Mouse (Mus musculus): ENCODE data around the gene Capn8. TPM values are rescaled to one million over a fixed set of nuclear protein-coding genes. Genes with fewer than 3 reads are reported as not detected.

The Capn8 gene
- polyA plus RNA-seq, 1 experiment from 2014 or later: 0.08 TPM

DNA sequence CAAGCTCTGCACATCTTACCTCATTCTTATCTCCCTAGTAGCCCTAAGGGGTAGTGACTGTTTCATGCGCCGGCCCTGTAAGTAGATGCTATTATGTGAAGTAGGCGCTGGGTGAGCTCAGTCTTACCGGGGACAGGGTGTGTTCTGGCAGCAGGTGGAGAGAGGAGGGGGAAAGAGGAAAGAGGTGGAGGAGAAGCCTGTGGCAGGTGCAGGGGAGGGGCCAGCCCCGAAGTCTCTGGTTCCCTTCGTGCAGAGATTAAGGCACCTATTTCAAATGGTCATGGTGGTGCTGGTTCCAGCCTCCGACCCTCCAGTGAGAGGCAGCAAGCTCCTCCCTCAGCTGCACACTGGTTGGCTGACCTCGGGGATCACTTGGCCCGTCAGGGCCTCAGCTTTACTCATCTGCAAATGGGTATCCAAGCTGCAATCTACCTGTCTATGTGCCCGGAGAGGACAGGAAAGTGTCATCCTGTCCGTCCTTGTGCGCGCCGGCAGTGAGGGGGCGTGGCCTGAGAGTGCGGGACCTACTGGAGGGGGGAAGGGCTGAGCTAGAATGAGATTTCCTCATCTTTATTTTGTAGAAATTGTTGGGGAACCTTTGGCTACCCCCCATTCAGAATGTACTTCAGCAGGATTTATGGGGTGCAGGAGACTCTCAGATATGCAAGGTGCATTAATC lies 20.5 kb downstream of the Capn8 start:
- ATAC-seq (ENCODE audit: insufficient number of reproducible peaks, insufficient read depth, low FRiP score, low TSS enrichment): peak; percentile 75
- no peaks in the 10 kb centered on the region for H3K36me3 ChIP-seq
- H3K4me3 ChIP-seq: 0 out of 2 replicates have a peak overlapping the region, but pooled peaks have one; percentile 4
- H3K9me3 ChIP-seq: no peaks in the 10 kb centered on the region
- 16% methylated on average over 16 of the region's 16 CpGs for WGBS
- H3K27ac ChIP-seq: no peak overlapping the region
- no peaks in the 10 kb centered on the region for H3K4me1 ChIP-seq
- H3K4me2 ChIP-seq (replicated peaks): peak overlapping the region; percentile 34
- no peak overlapping the region for H3K9ac ChIP-seq
- no peaks in the 10 kb centered on the region for H3K27me3 ChIP-seq

DNA sequence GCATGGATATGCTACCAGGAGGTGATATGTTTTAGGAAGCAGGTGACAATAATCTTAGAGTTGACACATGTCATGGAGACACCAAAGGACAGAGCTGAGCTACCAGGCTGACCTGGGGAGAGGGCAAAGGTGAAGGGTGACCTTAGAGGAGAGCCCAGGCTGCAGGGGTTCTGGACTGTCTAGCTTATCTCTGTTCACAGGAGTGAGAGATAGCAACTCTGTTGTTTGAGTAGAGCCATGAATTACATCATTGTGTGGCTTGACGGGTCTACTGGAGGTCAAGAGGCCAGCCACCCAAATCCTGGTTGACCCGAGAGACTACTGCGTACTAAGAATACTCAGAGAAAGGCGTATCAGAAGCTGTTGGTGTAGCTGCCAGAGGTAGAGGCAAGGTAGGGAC lies 22.9 kb downstream of the Capn8 start:
- ATAC-seq (ENCODE audit: insufficient number of reproducible peaks, insufficient read depth, low FRiP score, low TSS enrichment): no peak
- Histone ChIP-seq H3K36me3 (no peaks in the 10 kb centered on the region), H3K9me3 (no peaks in the 10 kb centered on the region), H3K4me1 (peaks cover 5% of the 10 kb centered on the region; the same call in 1 of the 2 replicates), H3K9ac (no peak overlapping the region), H3K4me2 (replicated peaks) (no peak overlapping the region), H3K27ac (no peak overlapping the region), H3K4me3 (no peak overlapping the region), H3K27me3 (no peaks in the 10 kb centered on the region)
- WGBS: 38% methylated on average over 4 of the region's 4 CpGs

DNA sequence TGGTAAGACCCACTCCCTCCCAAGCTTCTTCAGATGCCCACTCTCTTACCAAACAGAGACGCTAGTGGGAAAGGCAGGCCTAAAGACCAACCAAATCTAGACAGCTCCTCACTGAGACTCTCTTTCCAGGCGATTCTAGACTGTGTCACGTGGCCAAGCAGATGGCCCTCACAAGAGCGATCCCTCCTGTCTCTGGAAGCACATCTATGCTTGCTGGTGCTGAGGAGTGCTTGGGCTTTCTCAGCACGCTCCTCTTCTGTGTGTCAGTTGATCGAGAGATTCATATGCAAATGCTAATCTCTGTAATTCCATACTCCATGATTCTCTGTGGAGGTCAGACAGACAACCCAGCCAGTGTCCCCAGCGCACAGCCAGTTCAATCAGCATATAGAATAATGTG lies 26.7 kb downstream of the Capn8 start:
- no peak for ATAC-seq (ENCODE audit: insufficient number of reproducible peaks, insufficient read depth, low FRiP score, low TSS enrichment)
- Histone ChIP-seq H3K36me3 (no peaks in the 10 kb centered on the region), H3K9me3 (no peaks in the 10 kb centered on the region), H3K4me2 (replicated peaks) (no peak overlapping the region), H3K27ac (no peak overlapping the region), H3K4me3 (no peak overlapping the region), H3K27me3 (no peaks in the 10 kb centered on the region), H3K9ac (no peak overlapping the region), H3K4me1 (peaks cover 16% of the 10 kb centered on the region)
- WGBS: 70% methylated on average over 7 of the region's 7 CpGs

DNA sequence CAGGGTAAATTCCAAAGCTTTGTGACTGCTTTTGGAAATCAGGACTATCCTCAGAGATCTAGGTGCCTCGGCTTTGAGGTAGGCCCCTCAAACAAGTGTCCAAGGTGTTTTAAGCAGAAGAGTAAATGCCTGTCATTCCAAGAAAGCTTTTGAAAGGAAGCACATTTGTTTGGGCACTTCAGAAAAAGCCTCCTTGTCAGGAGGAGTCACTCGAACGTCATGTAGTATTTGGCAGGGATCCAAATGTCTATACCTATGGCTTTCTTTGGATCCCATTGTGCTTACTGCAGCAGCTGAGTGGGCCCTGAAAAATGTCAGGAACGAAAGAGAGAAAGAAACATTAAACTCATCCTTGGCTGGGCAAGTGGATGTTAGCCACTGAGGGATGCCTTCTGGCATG lies 27.6 kb downstream of the Capn8 start:
- Histone ChIP-seq H3K27ac (no peak overlapping the region), H3K4me3 (no peak overlapping the region), H3K36me3 (no peaks in the 10 kb centered on the region), H3K4me2 (replicated peaks) (no peak overlapping the region), H3K9me3 (no peaks in the 10 kb centered on the region), H3K9ac (no peak overlapping the region), H3K27me3 (no peaks in the 10 kb centered on the region), H3K4me1 (peaks cover 16% of the 10 kb centered on the region)
- no peak for ATAC-seq (ENCODE audit: insufficient number of reproducible peaks, insufficient read depth, low FRiP score, low TSS enrichment)
- 49% methylated on average over 4 of the region's 4 CpGs for WGBS

DNA sequence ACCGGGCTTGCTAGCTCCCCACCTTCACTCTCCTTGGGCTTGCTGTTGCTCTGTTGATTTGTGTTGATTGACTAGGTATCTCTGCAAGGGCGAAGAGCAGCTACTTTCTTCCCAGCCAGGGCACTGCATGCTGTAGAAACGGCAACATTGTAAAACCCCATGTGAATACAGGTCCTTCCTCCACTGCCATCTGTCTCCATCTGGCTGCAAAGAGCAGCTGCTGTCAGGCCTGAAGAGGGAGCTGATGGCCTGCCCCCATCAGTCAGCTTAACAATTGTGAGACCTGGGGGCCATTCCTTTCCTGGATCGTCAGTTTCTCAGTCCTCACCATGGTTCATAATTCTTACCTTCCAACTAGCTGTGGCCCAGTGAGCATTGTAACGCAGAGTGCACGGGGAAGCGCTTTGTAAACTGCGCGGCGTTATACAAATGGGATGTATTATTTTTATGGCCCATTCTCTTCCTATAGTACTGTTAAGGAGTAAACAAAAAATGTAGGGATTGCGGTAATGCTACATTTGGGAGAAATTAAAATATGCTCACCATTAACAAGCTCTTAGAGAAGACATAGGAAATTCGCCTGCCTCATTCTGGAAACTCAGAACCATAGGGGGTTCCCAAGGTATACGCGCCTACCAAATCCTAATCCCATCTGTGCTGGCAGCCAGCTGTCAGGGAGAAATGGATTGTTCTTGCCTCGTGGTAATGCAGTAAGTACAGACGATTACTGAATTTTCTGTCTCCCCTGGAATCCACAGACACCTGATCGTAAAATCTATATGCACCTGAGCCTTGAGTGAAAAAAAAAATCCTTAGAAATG lies 40.7 kb downstream of the Capn8 start:
- Histone ChIP-seq H3K4me3 (no peak overlapping the region), H3K9me3 (no peaks in the 10 kb centered on the region), H3K27me3 (no peaks in the 10 kb centered on the region), H3K4me2 (replicated peaks) (no peak overlapping the region), H3K27ac (no peak overlapping the region), H3K9ac (no peak overlapping the region), H3K36me3 (no peaks in the 10 kb centered on the region), H3K4me1 (0 out of 2 replicates have a peak, but pooled peaks cover 10% of the 10 kb centered on the region)
- 78% methylated on average over 17 of the region's 17 CpGs for WGBS
- ATAC-seq (ENCODE audit: insufficient number of reproducible peaks, insufficient read depth, low FRiP score, low TSS enrichment): no peak

DNA sequence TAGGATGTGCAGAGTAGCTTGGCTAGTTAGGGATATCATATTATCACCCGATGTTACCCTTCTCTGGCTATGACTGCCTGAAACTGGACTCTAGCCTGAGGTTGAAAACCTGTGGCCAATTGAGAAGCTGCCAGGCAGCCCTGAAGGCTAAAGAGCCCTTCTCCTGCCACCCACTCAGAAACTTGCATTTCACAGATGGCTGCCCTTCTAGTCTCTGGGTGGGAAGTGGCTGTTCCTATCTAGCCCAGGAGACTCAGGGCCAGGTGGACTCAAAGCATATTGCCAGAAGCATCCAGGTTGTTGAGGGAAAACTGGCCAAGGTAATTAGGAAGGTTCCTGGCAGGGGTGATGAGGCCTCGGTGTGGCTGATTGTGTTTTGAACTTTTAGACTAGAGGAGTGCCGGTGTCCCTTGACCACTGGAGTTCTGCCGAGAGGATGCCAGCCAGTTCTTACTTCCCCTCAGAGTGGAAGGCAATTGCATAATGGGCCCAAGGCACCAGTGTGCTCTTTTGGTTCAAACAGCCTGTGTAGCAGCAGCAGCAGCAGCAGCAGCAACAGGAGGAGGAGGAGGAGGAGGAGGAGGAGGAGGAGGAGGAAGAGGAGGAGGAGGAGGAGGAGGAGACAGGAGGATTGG lies 45.0 kb downstream of the Capn8 start:
- ATAC-seq (ENCODE audit: insufficient number of reproducible peaks, insufficient read depth, low FRiP score, low TSS enrichment): no peak
- Histone ChIP-seq H3K4me3 (no peak overlapping the region), H3K36me3 (no peaks in the 10 kb centered on the region), H3K9me3 (no peaks in the 10 kb centered on the region), H3K9ac (no peak overlapping the region), H3K27me3 (no peaks in the 10 kb centered on the region), H3K27ac (no peak overlapping the region), H3K4me1 (0 out of 2 replicates have a peak, but pooled peaks cover 6% of the 10 kb centered on the region), H3K4me2 (replicated peaks) (no peak overlapping the region)
- WGBS: 63% methylated on average over 4 of the region's 4 CpGs

DNA sequence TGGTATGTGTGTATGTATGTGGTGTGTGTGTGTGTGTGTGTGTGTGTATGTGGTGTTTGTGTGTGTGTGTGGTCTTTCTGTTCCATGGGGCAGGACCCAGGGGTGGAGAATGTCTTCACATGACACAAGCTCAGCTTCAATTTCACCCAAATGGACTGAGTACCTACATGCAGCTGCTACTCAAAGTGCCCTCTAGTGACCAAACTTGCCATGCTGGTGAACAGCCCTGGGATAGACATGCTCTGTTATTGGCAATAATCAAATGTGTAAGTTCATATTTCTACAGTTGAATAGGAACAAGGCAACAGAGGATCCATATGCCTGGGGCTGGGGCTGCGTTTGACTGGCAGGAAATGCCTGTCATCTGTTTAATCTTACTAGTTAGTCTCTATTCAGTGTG lies 50.7 kb downstream of the Capn8 start:
- H3K9ac ChIP-seq: no peak overlapping the region
- H3K4me1 ChIP-seq: peaks cover 7% of the 10 kb centered on the region; the same call in 1 of the 2 replicates
- H3K27me3 ChIP-seq: no peaks in the 10 kb centered on the region
- H3K9me3 ChIP-seq: no peaks in the 10 kb centered on the region
- whole genome bisulfite sequencing: 17% methylated on average over 1 of the region's 1 CpGs
- H3K27ac ChIP-seq: no peak overlapping the region
- no peaks in the 10 kb centered on the region for H3K36me3 ChIP-seq
- H3K4me2 ChIP-seq (replicated peaks): no peak overlapping the region
- no peak overlapping the region for H3K4me3 ChIP-seq
- no peak for ATAC-seq (ENCODE audit: insufficient number of reproducible peaks, insufficient read depth, low FRiP score, low TSS enrichment)

DNA sequence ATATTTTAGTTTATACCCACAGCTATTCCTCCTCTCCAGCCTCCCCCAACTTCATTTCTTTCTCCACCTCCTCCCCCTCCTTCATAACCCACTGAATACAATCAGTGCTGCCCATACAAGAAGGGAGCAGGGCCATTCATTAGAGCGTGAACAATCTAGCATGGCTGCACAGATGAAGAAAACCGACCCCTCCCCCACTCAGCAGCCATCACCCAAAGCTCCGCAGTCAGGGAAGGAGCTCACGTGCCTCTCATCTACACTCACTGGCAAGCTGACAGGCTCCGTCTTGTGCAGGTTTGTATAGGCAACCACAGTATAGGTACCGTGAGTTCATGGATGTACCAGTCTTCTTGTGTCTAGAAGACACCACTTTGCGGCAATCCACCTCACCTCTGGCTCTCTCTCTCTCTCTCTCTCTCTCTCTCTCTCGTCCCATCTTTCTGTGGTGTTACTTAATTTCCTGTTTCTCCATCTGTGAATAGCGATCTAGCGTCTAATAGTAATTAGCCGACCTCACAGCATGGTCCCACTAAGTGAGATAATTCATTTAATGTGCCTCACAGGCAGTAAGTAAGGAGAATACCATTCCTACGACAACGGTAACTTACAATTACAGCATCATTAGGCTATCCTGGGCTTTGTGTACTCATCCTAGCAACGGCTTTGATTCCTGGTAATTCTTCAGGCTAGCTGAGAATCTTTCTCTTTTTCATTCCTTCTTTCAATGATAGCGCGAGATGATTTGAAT lies 53.6 kb downstream of the Capn8 start:
- no peak overlapping the region for H3K4me3 ChIP-seq
- no peak for ATAC-seq (ENCODE audit: insufficient number of reproducible peaks, insufficient read depth, low FRiP score, low TSS enrichment)
- WGBS: 66% methylated on average over 16 of the region's 16 CpGs

DNA sequence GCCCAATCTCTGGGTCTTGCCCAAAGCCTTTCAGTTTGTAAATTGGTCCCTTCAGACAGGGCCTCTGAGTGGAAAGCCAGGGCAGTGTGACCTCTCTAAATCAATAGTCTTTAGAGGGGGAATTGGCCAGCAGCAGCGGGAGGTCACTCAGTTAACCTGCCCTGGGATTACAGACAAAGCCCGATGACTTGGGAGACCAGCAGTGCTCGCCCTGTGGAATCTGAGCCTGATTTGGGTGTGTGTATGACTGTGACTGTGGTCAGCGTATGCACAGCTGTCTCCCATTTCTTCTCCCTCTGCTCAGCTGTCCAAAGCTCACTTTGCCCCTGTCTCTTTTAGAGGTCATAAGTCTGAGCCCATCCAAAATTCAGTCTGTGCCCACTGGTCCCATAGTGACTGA lies 55.7 kb downstream of the Capn8 start:
- Histone ChIP-seq H3K27ac (no peak overlapping the region), H3K9me3 (no peaks in the 10 kb centered on the region), H3K27me3 (no peaks in the 10 kb centered on the region), H3K4me2 (replicated peaks) (no peak overlapping the region), H3K4me3 (no peak overlapping the region), H3K4me1 (peaks cover 10% of the 10 kb centered on the region; the same call in 1 of the 2 replicates), H3K36me3 (no peaks in the 10 kb centered on the region), H3K9ac (no peak overlapping the region)
- ATAC-seq (ENCODE audit: insufficient number of reproducible peaks, insufficient read depth, low FRiP score, low TSS enrichment): no peak
- 11% methylated on average over 4 of the region's 4 CpGs for WGBS

More for the DNA sequence above, 53.6 kb downstream of the Capn8 start:
- peaks cover 7% of the 10 kb centered on the region; the same call in 1 of the 2 replicates for H3K4me1 ChIP-seq
- no peak overlapping the region for H3K4me2 ChIP-seq (replicated peaks)
- H3K9ac ChIP-seq: no peak overlapping the region
- no peaks in the 10 kb centered on the region for H3K36me3 ChIP-seq
- H3K9me3 ChIP-seq: no peaks in the 10 kb centered on the region
- no peak overlapping the region for H3K27ac ChIP-seq
- H3K27me3 ChIP-seq: no peaks in the 10 kb centered on the region

DNA sequence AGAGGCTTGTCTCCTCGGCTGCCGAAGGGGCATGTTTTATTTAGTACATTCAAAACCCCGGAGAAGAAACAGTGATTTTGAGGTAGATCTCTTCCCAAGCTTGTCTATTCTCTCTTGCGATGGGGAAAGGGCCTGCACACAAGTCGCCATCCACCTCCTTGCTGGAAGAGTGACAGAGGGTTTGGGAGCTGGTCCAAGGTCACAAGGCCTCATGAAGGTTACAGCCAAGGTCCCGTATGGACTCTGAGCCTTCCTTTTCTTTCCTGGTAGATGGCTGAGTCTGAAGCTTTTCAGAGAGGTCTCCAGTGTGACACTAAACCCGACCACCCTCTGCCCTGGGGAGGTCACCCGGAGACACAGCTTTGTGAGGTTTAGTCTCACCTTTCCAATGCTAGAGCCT lies 56.4 kb downstream of the Capn8 start:
- H3K9me3 ChIP-seq: no peaks in the 10 kb centered on the region
- no peak overlapping the region for H3K9ac ChIP-seq
- peaks cover 10% of the 10 kb centered on the region; the same call in 1 of the 2 replicates for H3K4me1 ChIP-seq
- no peak for ATAC-seq (ENCODE audit: insufficient number of reproducible peaks, insufficient read depth, low FRiP score, low TSS enrichment)
- H3K4me2 ChIP-seq (replicated peaks): no peak overlapping the region
- H3K27ac ChIP-seq: no peak overlapping the region
- no peak overlapping the region for H3K4me3 ChIP-seq
- no peaks in the 10 kb centered on the region for H3K27me3 ChIP-seq
- H3K36me3 ChIP-seq: no peaks in the 10 kb centered on the region
- 80% methylated on average over 8 of the region's 8 CpGs for WGBS

DNA sequence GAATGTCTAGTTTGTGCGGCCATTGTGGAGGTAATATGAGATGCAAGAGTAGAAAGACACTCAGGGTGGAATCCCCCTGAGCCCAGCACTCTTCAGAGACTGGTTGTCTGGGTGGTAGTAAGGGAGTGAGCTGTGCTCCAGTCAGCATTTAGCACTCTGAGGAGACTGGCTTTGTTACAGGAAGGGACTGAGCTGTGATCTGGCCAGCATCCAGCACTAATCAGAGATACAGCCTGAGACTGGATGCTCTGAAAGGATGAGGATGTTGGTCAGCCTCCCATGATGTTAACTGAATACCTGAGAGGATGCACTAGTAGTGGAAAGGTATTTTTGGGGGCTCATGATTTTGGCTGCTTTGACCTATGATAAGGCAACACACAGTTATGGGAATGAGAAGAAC lies 61.4 kb downstream of the Capn8 start:
- Histone ChIP-seq H3K36me3 (no peaks in the 10 kb centered on the region), H3K4me1 (0 out of 2 replicates have a peak, but pooled peaks cover 2% of the 10 kb centered on the region), H3K27ac (no peak overlapping the region), H3K9ac (no peak overlapping the region), H3K4me3 (no peak overlapping the region), H3K27me3 (no peaks in the 10 kb centered on the region), H3K9me3 (no peaks in the 10 kb centered on the region), H3K4me2 (replicated peaks) (no peak overlapping the region)
- WGBS: 59% methylated on average over 1 of the region's 1 CpGs
- ATAC-seq (ENCODE audit: insufficient number of reproducible peaks, insufficient read depth, low FRiP score, low TSS enrichment): no peak
